Mouse (Mus musculus) MN1 (cell line): ENCODE results near the gene Mrgprd.

ENCODE experiments used
- DNase-seq: peaks from one replicate; pipeline ENCODE4 v3.0.0-alpha.2; 2016; ENCODE audit warnings: low spot score

The Mrgprd gene

DNA sequence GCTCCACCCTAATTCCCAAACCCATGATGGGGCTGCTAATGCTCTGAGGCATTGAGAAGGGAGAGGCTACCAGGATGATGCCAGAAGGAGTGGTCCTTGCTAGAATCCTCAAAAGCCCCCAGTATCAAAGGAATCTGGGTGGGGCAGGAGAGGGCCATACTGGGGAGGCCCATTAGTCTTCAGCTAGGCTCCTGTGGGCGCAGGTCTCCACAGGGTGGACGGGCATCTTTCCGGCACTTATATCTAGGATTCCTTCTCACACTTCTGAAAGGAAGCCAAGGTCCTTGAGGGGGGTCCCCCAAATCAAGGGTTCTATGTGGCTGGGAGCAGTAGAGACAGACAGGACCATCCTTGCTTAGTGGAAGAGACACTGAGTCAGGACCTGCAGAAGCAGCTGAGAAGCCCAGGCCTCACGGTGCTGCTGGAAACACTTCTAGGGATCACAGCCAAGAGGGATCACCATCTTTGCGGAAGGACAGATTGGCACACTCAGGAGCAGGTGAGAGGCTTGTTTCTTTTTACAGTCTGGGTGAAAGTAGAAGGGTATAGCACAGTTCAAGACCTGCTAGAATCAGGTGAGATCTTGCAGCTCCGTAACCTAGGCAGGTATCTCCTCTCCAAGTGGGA, at the start of gene Mrgprd:
TSS of gene Mrgprd (plus strand) at position 51 of the 627 bp plus-strand sequence.
- DNase-seq: no peak

DNA sequence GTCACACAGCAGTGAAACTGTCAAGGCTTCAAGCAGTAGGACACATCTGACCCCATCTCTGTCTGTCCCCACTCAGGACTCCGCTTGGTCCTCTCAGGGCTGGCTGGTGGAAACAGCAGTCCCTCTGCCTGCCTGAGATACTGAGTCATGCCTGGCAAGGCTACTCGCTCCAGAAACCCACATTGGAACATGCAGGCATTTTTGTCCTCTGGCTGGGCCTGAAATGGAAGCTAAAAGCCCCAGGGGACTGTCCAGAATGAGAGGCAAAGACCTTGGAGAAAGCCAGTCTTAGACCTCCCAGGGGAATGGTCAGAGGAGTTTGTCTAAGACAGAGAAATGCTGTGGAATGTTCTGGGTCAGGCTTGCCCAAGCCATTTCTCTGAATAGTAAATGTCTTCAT, 48.6 kb upstream of the Mrgprd start:
- no peak for DNase-seq

DNA sequence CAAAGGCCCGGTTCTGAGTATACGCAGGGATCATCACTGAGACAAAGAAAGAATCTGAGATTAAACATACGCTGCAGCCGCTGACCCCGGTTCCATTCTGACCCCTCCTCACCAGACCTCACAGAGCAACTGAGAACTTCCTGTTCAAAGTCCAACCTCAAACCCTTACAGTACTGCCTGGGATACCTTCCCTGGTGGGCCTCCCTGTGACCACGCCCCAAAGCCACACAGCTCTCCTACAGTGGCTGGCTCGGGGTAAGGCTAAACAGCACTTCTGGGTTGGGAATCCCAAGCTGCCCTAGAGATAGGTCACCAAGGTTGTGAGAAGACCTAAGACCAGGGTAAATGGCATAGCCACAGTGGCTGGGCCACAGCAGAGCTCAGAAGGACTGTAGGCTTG, 45.7 kb upstream of the Mrgprd start:
- no peak for DNase-seq

- no peak for DNase-seq
Observed at GRCm38 (mm10) chr7:145270955-145271354, 43.7 kb upstream of the Mrgprd start.

DNA sequence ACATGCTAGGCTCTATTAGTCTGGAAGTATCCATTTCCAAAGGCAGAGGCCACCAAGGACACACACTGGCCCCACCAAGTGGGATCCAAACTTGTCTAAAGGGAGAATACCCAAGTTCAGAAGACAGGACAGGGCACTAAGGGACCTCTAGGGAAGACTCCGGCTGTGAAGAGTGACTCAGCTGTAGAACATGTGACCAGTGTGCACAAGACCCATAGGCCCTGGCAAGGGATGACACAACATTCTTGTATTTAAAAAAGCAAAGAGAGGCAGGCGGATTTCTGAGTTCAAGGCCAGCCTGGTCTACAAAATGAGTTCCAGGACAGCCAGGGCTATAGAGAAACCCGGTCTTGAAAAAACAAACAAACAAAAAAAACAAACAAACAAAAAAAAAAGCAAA, 39.1 kb upstream of the Mrgprd start:
- no peak for DNase-seq

- DNase-seq: no peak
Observed at GRCm38 (mm10) chr7:145281396-145281795, 33.2 kb upstream of the Mrgprd start.

DNA sequence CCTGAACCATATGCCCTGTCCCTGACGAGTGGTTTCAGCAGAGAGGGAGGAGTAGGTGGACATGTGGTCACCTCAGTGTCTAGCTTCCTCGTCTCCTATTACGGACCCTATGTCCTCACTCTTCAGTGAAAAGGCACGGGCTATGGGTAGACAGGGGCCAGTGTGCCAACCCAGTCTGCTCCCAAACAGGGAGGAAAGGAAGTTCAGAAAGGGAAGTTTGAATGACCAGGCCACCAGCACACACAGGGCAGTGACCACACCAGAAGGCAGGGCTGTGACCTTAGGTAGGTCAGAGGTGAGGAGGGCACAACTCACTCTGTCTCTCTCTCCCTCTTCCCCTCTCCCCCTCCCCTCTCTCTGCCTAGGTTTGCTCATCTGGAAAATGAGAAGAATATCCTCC, 31.6 kb upstream of the Mrgprd start:
- no peak for DNase-seq

DNA sequence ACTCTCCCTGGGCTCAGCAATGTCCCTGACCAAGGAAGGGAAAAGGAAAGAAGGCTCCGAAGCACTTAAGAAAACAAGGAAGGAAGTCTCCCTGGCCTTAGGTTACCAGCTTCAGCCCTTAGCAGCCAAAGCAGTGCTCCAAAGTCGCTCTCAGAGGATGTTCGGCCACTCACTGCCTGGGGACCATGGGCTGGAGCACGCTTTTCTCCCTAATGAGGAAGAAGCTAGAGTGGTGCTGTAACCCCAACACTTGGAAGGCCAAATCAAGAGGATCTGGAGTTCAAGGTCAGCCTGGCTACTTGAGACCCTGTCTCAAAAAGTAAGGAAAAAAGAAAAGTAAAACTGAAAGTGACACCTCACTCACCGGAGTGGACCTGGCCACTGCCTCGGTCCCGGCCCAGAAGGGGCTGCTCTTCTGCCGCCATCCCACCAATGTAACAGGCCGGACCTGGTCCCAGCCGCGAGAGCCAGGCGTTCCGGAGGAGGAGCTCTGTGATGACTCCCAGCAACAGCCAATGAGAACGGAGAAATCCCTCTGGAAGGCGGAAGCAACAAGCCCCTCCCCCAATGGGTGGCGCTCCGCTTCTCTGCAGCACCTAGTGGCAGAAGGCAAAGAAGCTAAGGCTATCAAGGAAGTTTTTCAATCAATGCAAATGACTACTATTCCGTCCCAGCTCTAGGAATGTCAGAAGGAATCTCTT, 31.0 kb upstream of the Mrgprd start, which contains the start of gene Tpcn2:
TSS of gene Tpcn2 (minus strand) at position 525 of the 701 bp plus-strand sequence.
- peak; percentile 95 for DNase-seq

DNA sequence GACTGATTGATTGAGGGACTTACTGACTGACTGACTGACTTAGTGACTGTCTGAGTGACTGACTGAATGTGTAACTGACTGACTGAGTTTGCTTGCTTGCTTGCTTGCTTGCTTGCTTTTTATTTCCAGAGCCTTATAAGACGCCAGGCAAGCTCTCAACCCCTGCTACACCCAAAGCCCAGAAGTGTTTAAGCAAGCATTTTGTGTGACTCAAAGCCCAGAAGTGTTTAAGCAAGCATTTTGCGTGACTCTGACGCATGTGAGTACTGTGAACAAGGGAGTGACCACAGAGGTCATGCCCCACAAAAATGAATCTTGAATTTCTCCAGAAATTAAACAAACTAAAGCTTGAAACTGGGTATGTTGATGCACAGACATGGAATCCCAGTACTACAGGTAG, 30.3 kb upstream of the Mrgprd start:
- no peak for DNase-seq

DNA sequence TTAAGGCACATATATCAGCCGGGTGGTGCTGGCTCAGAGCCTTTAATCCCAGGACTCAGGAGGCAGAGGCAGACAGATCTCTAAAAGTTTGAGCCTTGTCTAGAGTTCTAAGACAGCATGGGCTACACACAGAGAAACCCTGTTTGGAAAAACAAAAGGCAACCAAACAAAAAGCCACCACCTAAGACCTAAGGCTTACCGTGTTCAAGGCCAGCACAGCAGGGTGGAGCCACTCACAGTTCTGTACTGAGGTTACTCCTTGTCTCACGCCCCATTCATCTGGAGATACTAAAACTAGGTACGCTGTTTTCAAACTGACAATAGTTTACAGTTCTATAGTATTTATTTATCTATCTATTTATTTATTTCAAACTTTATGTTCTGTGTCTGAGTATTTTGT, 29.2 kb upstream of the Mrgprd start:
- DNase-seq: no peak

GRCm38 (mm10) chr7:145287410-145287809, 27.2 kb upstream of the Mrgprd start:
- no peak for DNase-seq

- DNase-seq: peak; percentile 62
Observed at GRCm38 (mm10) chr7:145289302-145289701, 25.3 kb upstream of the Mrgprd start.

DNA sequence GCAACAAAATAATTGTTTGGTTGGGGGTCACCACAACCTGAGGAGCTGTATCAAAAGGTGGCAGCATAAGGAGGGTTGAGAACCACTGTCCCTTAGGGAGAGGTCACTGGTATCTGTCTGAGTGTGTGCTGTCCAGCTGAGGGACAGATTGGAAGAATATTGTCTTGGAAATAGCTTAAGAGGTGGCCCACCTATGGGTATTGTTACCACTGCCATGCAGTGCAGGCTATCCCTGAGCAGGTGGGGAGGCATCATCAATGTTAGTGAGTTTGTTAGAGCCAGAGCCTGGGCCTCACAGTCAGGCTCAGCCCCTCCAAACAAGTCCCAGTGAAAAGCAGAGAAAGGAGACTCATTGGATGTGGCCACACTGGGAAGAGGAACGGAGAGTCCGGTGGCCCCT, 22.8 kb upstream of the Mrgprd start:
- DNase-seq: no peak

DNA sequence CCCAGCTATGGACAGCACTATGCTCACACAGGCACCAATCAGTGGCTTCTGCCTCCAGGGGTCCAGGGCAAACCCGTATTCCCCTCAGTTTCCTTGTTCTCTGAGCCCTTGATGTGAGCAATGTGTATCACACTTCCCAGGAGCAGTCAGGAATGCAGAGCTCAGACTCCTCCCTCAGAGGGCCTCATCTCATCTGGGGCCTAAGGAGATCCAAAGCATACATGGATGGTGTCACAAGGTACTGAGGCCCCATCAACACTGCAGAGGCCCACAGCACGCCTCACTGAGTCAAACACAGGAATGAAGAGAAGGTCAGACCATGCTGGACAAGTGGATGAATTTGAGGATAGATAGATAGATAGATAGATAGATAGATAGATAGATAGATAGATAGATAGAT, 21.9 kb upstream of the Mrgprd start:
- no peak for DNase-seq

DNA sequence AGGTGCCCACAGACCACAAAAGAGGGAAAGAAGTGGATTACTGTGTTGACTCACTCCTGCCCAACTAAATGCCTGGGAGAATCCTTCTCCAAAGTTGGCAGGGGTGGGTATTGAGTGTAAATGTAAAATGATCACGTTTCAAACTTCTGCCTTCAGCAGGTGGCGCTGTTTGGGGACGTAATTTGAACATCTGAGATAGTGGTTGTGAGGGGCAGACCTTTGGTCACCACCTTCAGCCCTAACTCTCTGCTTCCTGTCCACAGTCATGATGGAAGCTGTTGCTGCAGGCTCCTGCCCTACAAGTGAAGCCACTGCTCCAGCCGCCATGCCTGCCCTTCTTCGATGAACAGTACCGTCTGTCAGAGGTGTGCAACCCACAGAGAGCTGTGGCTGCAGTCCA, 20.8 kb upstream of the Mrgprd start:
- peak; percentile 29 for DNase-seq

- DNase-seq: no peak
Observed at GRCm38 (mm10) chr7:145298666-145299490, 15.8 kb upstream of the Mrgprd start.

GRCm38 (mm10) chr7:145299562-145300320, 14.9 kb upstream of the Mrgprd start:
- peak; percentile 55 for DNase-seq

DNA sequence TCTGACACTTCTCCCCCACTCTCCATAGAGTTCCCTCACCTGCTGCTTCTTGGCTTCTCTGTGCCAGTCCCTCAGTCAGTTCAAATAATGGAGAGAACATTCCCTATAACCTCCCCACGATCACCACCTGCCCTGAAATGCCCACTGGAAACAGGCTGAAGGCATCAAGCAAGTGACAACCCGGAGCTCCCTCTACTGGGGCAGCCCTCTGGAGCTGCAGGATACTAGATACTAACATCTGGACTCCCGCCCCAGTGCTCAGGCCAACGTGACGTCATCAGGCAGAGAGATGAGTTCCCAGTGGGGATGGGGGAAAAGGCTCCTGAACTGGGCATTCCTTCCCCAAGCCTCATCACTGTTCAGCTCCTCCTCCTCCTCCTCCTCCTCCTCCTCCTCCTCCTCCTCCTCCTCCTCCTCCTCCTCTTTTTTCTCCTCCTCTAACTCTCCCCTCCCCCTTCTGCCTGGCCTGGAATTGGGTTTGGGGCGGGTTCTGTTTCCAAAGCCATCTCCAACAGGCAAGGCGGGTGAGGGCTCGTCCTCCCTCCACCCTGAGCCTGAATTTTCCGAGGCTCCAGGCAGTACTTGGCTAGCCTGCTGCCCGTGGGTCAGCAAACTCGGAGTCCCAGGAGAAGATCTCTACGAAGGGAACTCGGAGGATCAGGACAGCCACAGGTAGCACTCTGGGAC, 14.2 kb upstream of the Mrgprd start, which contains the start of gene Mrgprf:
TSS of gene Mrgprf (plus strand) at position 508 of the 687 bp plus-strand sequence.
- DNase-seq: peak; percentile 67

GRCm38 (mm10) chr7:145301008-145301340, 13.7 kb upstream of the Mrgprd start:
- peak; percentile 44 for DNase-seq

DNA sequence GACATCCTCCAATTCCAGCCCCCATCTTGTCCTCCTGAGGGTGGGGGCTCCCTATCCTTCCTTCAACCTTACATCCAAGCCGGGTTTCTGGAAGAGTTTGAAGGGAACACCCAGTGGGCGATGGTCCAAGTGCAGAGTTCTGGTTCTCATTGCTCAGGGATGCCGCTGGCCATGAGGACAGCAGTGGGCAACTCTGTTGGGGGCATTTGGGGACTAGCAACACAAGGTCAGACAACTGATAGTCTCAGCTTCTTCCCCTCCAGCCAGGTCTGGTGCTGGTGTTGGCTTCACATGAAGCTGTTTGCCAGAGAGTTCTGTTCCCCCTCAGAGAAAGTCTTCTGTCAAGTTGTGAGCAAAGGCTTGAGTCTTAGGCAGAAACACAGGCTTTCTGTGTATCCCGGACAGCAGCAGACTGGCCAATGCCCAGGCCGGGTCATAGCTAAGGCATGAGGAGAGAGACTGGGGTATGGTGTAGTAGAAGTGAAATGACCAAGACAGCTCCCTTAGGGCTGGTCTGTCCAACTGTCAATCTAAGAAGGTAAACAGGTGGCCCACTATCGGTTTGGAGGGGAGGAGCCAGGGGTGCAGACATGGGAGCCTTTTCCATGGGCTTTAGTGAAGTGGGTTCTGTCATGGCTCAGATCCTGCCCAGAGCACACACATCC, 13.2 kb upstream of the Mrgprd start:
- DNase-seq: peak; percentile 24
